Comparison of ENCODE assay signal across 15 mouse cellular contexts in genomic region chr17:26366792-26367191, GRCm38 (mm10).
"Had no signal": no experiment of that assay in that cellular context is flagged by ENCODE, and none has a peak within 500 bp of the region (broad histone marks: within the 10 kb centered on the region; RNA-seq: fewer than 3 reads in every experiment).

No protein-coding gene starts in this region.

- DNase-seq: kidney, adult 8-10 months; kidney, postnatal 36 days; layer of hippocampus, adult 9-11 months; lung, adult 2 months; lung, postnatal 36 days; right cerebral cortex, postnatal 14 days; thymus, adult 2 months; thymus, postnatal 25 days had no signal

- H3K9me3 ChIP-seq: limb, embryonic 10.5 days; liver, embryonic 15.5 days; midbrain, embryonic 13.5 days had no signal

- H3K4me2 ChIP-seq: liver, embryonic 11.5 days; liver, embryonic 15.5 days; midbrain, embryonic 13.5 days had no signal

- H3K27me3 ChIP-seq: midbrain, embryonic 13.5 days had no signal

- H3K9ac ChIP-seq: liver, embryonic 15.5 days; midbrain, embryonic 13.5 days had no signal

- H3K27ac ChIP-seq: kidney, postnatal 0 days; left cerebral cortex, adult 2 months; limb, embryonic 10.5 days; liver, embryonic 15.5 days; midbrain, embryonic 13.5 days had no signal

- H3K36me3 ChIP-seq: limb, embryonic 10.5 days; liver, embryonic 15.5 days; midbrain, embryonic 13.5 days had no signal

- ATAC-seq: lung, postnatal 0 days; midbrain, embryonic 13.5 days had no signal

- H3K4me3 ChIP-seq: left cerebral cortex, adult 2 months; limb, embryonic 10.5 days; liver, embryonic 15.5 days; midbrain, embryonic 13.5 days had no signal
